Mouse (Mus musculus): ENCODE results near the gene Strn3.

GRCm38 (mm10) chr12:51734605-51735211 lies 43.0 kb upstream of the Strn3 start:
- TF ChIP-seq POLR2A (IDR thresholded peaks at IDR 0.05; ENCODE audit: borderline replicate concordance, insufficient read depth, low read length): no peak
- TF ChIP-seq CTCF (IDR thresholded peaks at IDR 0.05; ENCODE audit: borderline replicate concordance, insufficient read depth, low read depth, low read length): no peak

Data from cerebellum, adult 2 months (tissue).